Mouse (Mus musculus): ENCODE data around the gene Gm973. TPM values are rescaled to one million over a fixed set of nuclear protein-coding genes. Genes with fewer than 3 reads are reported as not detected.

Gm973 gene
- polyA plus RNA-seq, 1 experiment from 2014 or later: 1.5 TPM

GRCm38 (mm10) chr1:59593622-59594035 is 77.6 kb downstream of the Gm973 start:
- no peaks in the 10 kb centered on the region for H3K9me3 ChIP-seq (ENCODE audit: low read length)
- H3K27ac ChIP-seq (ENCODE audit: low read length): no peak overlapping the region; the same call in 1 of the 2 replicates
- 71% methylated on average over 2 of the region's 2 CpGs for WGBS

GRCm38 (mm10) chr1:59594586-59595266 is 78.7 kb downstream of the Gm973 start:
- Histone ChIP-seq H3K4me3 (ENCODE audit: low read length) (no peak overlapping the region), H3K4me2 (replicated peaks; ENCODE audit: low read depth, low read length) (no peak overlapping the region), H3K36me3 (ENCODE audit: insufficient read depth, low read length) (no peaks in the 10 kb centered on the region), H3K9me3 (ENCODE audit: low read length) (no peaks in the 10 kb centered on the region), H3K9ac (replicated peaks; ENCODE audit: low read length) (no peak overlapping the region), H3K4me1 (ENCODE audit: insufficient read depth, low read length) (peaks cover 31% of the 10 kb centered on the region), H3K27me3 (ENCODE audit: insufficient read depth, low read length) (0 out of 2 replicates have a peak, but pooled peaks cover 2% of the 10 kb centered on the region), H3K27ac (ENCODE audit: low read length) (0 out of 2 replicates have a peak overlapping the region, but pooled peaks have one; percentile 37)
- ATAC-seq (ENCODE audit: low FRiP score, low TSS enrichment): peak; percentile 83
- 38% methylated on average over 11 of the region's 11 CpGs for WGBS

More at GRCm38 (mm10) chr1:59593622-59594035, 77.6 kb downstream of the Gm973 start:
- no peak overlapping the region for H3K4me3 ChIP-seq (ENCODE audit: low read length)
- no peaks in the 10 kb centered on the region for H3K36me3 ChIP-seq (ENCODE audit: insufficient read depth, low read length)
- no peak overlapping the region for H3K4me2 ChIP-seq (replicated peaks; ENCODE audit: low read depth, low read length)
- peaks cover 32% of the 10 kb centered on the region for H3K4me1 ChIP-seq (ENCODE audit: insufficient read depth, low read length)
- H3K9ac ChIP-seq (replicated peaks; ENCODE audit: low read length): no peak overlapping the region
- 0 out of 2 replicates have a peak, but pooled peaks cover 2% of the 10 kb centered on the region for H3K27me3 ChIP-seq (ENCODE audit: insufficient read depth, low read length)
- ATAC-seq (ENCODE audit: low FRiP score, low TSS enrichment): no peak

GRCm38 (mm10) chr1:59595609-59596008 is 79.5 kb downstream of the Gm973 start:
- Histone ChIP-seq H3K9ac (replicated peaks; ENCODE audit: low read length) (no peak overlapping the region), H3K4me3 (ENCODE audit: low read length) (no peak overlapping the region), H3K27ac (ENCODE audit: low read length) (0 out of 2 replicates have a peak overlapping the region, but pooled peaks have one; percentile 37), H3K27me3 (ENCODE audit: insufficient read depth, low read length) (0 out of 2 replicates have a peak, but pooled peaks cover 2% of the 10 kb centered on the region), H3K4me2 (replicated peaks; ENCODE audit: low read depth, low read length) (no peak overlapping the region), H3K9me3 (ENCODE audit: low read length) (no peaks in the 10 kb centered on the region), H3K36me3 (ENCODE audit: insufficient read depth, low read length) (no peaks in the 10 kb centered on the region), H3K4me1 (ENCODE audit: insufficient read depth, low read length) (peaks cover 22% of the 10 kb centered on the region)
- WGBS: 48% methylated on average over 9 of the region's 9 CpGs
- ATAC-seq (ENCODE audit: low FRiP score, low TSS enrichment): no peak

- Histone ChIP-seq H3K4me1 (ENCODE audit: insufficient read depth, low read length) (no peaks in the 10 kb centered on the region), H3K27ac (ENCODE audit: low read length) (no peak overlapping the region), H3K4me2 (replicated peaks; ENCODE audit: low read depth, low read length) (no peak overlapping the region), H3K36me3 (ENCODE audit: insufficient read depth, low read length) (no peaks in the 10 kb centered on the region), H3K9me3 (ENCODE audit: low read length) (no peaks in the 10 kb centered on the region), H3K9ac (replicated peaks; ENCODE audit: low read length) (no peak overlapping the region), H3K27me3 (ENCODE audit: insufficient read depth, low read length) (no peaks in the 10 kb centered on the region), H3K4me3 (ENCODE audit: low read length) (no peak overlapping the region)
- WGBS: 50% methylated on average over 11 of the region's 11 CpGs
- ATAC-seq (ENCODE audit: low FRiP score, low TSS enrichment): no peak
Observed at GRCm38 (mm10) chr1:59602531-59603416, 86.7 kb downstream of the Gm973 start.

- no peak overlapping the region for H3K4me2 ChIP-seq (replicated peaks; ENCODE audit: low read depth, low read length)
- ATAC-seq (ENCODE audit: low FRiP score, low TSS enrichment): no peak
- H3K9ac ChIP-seq (replicated peaks; ENCODE audit: low read length): no peak overlapping the region
- H3K4me3 ChIP-seq (ENCODE audit: low read length): no peak overlapping the region
- no peaks in the 10 kb centered on the region for H3K27me3 ChIP-seq (ENCODE audit: insufficient read depth, low read length)
- no peaks in the 10 kb centered on the region for H3K9me3 ChIP-seq (ENCODE audit: low read length)
- H3K4me1 ChIP-seq (ENCODE audit: insufficient read depth, low read length): no peaks in the 10 kb centered on the region
- H3K27ac ChIP-seq (ENCODE audit: low read length): no peak overlapping the region
- 97% methylated on average over 2 of the region's 2 CpGs for WGBS
- no peaks in the 10 kb centered on the region for H3K36me3 ChIP-seq (ENCODE audit: insufficient read depth, low read length)
Observed at GRCm38 (mm10) chr1:59603417-59603712, 87.3 kb downstream of the Gm973 start.

- H3K27ac ChIP-seq (ENCODE audit: low read length): no peak overlapping the region
- no peaks in the 10 kb centered on the region for H3K36me3 ChIP-seq (ENCODE audit: insufficient read depth, low read length)
- no peaks in the 10 kb centered on the region for H3K27me3 ChIP-seq (ENCODE audit: insufficient read depth, low read length)
- H3K9ac ChIP-seq (replicated peaks; ENCODE audit: low read length): 0 out of 2 replicates have a peak overlapping the region, but pooled peaks have one; percentile 19
- H3K4me1 ChIP-seq (ENCODE audit: insufficient read depth, low read length): no peaks in the 10 kb centered on the region
- WGBS: 25% methylated on average over 11 of the region's 11 CpGs
- H3K4me2 ChIP-seq (replicated peaks; ENCODE audit: low read depth, low read length): 0 out of 2 replicates have a peak overlapping the region, but pooled peaks have one; percentile 13
- H3K9me3 ChIP-seq (ENCODE audit: low read length): no peaks in the 10 kb centered on the region
- peak; percentile 61; the same call in 1 of the 2 replicates for ATAC-seq (ENCODE audit: low FRiP score, low TSS enrichment)
- no peak overlapping the region for H3K4me3 ChIP-seq (ENCODE audit: low read length)
Observed at GRCm38 (mm10) chr1:59603893-59604292, 87.8 kb downstream of the Gm973 start.

GRCm38 (mm10) chr1:59606479-59606878 is 90.4 kb downstream of the Gm973 start:
- H3K27me3 ChIP-seq (ENCODE audit: insufficient read depth, low read length): no peaks in the 10 kb centered on the region
- H3K27ac ChIP-seq (ENCODE audit: low read length): no peak overlapping the region
- no peak for ATAC-seq (ENCODE audit: low FRiP score, low TSS enrichment)
- H3K4me1 ChIP-seq (ENCODE audit: insufficient read depth, low read length): no peaks in the 10 kb centered on the region; the same call in 1 of the 2 replicates
- WGBS: 91% methylated on average over 13 of the region's 13 CpGs
- H3K4me3 ChIP-seq (ENCODE audit: low read length): no peak overlapping the region
- H3K4me2 ChIP-seq (replicated peaks; ENCODE audit: low read depth, low read length): no peak overlapping the region
- H3K9me3 ChIP-seq (ENCODE audit: low read length): no peaks in the 10 kb centered on the region
- no peaks in the 10 kb centered on the region for H3K36me3 ChIP-seq (ENCODE audit: insufficient read depth, low read length)
- H3K9ac ChIP-seq (replicated peaks; ENCODE audit: low read length): no peak overlapping the region

GRCm38 (mm10) chr1:59607071-59607470 is 91.0 kb downstream of the Gm973 start:
- H3K36me3 ChIP-seq (ENCODE audit: insufficient read depth, low read length): no peaks in the 10 kb centered on the region
- no peaks in the 10 kb centered on the region for H3K9me3 ChIP-seq (ENCODE audit: low read length)
- no peak overlapping the region for H3K9ac ChIP-seq (replicated peaks; ENCODE audit: low read length)
- H3K27ac ChIP-seq (ENCODE audit: low read length): no peak overlapping the region
- no peak overlapping the region for H3K4me2 ChIP-seq (replicated peaks; ENCODE audit: low read depth, low read length)
- no peaks in the 10 kb centered on the region for H3K27me3 ChIP-seq (ENCODE audit: insufficient read depth, low read length)
- no peak for ATAC-seq (ENCODE audit: low FRiP score, low TSS enrichment)
- WGBS: 64% methylated on average over 7 of the region's 7 CpGs
- H3K4me3 ChIP-seq (ENCODE audit: low read length): no peak overlapping the region
- H3K4me1 ChIP-seq (ENCODE audit: insufficient read depth, low read length): no peaks in the 10 kb centered on the region; the same call in 1 of the 2 replicates

- no peak overlapping the region for H3K4me3 ChIP-seq (ENCODE audit: low read length)
- H3K27ac ChIP-seq (ENCODE audit: low read length): no peak overlapping the region
- no peaks in the 10 kb centered on the region; the same call in 1 of the 2 replicates for H3K4me1 ChIP-seq (ENCODE audit: insufficient read depth, low read length)
- H3K9ac ChIP-seq (replicated peaks; ENCODE audit: low read length): no peak overlapping the region
- H3K36me3 ChIP-seq (ENCODE audit: insufficient read depth, low read length): no peaks in the 10 kb centered on the region
- no peaks in the 10 kb centered on the region for H3K27me3 ChIP-seq (ENCODE audit: insufficient read depth, low read length)
- no peak for ATAC-seq (ENCODE audit: low FRiP score, low TSS enrichment)
- H3K9me3 ChIP-seq (ENCODE audit: low read length): no peaks in the 10 kb centered on the region
- 92% methylated on average over 7 of the region's 7 CpGs for WGBS
- H3K4me2 ChIP-seq (replicated peaks; ENCODE audit: low read depth, low read length): no peak overlapping the region
Observed at GRCm38 (mm10) chr1:59608125-59608762, 92.2 kb downstream of the Gm973 start.
